Mouse (Mus musculus) urinary bladder, adult 2 months (tissue): Measurements from ENCODE around the gene Rsbn1. TPM values are rescaled to one million over a fixed set of nuclear protein-coding genes. Genes with fewer than 3 reads are reported as not detected.
A peak's percentile ranks its signal among the peaks of the same experiment; 100 is the strongest.

Source experiments
- DNase-seq: peaks from one replicate; pipeline ENCODE4 v3.0.0; 2022; ENCODE audit warnings: low spot score
- polyA plus RNA-seq: library from polyadenylated mRNA; depleted of rRNA; stranded (reverse); fragments of >200 nt; gene quantifications from 2 replicates; pipeline ENCODE4 v1.2.3, GENCODE M21; 2012; rRNA removed

The Rsbn1 gene
- 6.6 and 7.9 TPM in 2 replicates for polyA plus RNA-seq

GRCm38 (mm10) chr3:103914010-103914669 lies at the start of gene Rsbn1:
Rsbn1 (plus strand) TSS chr3:103914120.
- DNase-seq = peak; percentile 90

DNA sequence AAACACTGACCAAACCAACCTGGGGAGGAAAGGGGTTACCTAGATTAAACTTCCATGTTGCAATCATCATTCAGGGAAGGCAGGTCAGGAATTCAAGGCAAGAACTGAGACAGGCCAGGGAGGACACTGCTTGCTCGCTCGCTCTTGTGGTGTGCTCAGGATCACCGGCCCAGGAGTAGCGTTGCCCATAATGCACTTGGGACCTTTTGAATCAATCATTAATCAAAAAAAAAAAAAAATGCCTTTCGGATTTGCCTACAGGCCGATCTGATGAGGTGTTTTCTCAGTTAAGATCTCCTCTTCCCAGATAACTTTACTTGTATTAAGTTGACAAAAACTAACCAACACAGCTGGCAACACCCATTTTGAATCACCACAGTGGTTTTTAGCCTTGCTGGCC lies 49.7 kb upstream of the Rsbn1 start:
- DNase-seq = no peak

DNA sequence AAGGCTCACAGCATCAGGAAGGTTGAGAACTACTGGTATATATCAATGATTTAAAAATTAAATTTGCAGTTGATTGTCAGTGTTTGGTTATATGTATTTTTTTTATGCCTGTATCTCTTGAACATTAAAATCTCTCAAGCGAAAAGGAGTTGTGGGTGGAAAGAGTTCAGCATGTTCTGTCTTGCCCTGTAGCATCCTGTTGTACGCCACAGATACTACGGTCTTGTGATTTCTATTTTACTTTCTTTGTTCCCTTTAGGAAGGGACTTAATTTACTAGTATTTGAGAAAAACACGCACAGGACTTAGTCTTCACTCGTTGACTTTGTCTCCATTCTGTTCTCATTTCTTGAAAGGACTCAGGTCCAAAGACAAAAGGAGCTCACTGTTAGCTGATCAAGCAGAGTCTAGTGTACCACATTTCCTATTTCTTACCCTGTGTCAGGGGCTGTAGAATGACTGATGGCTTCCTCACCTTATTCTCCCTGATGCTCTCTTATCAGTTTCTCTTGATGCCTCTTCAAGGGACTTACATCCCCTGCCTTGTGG lies 46.4 kb upstream of the Rsbn1 start:
- DNase-seq = no peak

GRCm38 (mm10) chr3:103868008-103868407 lies 45.9 kb upstream of the Rsbn1 start:
- no peak for DNase-seq

GRCm38 (mm10) chr3:103872663-103873098 lies 41.2 kb upstream of the Rsbn1 start:
- no peak for DNase-seq

- no peak for DNase-seq
Measured at GRCm38 (mm10) chr3:103874329-103874728, 39.6 kb upstream of the Rsbn1 start.

GRCm38 (mm10) chr3:103885946-103886345 lies 28.0 kb upstream of the Rsbn1 start:
- no peak for DNase-seq

- DNase-seq = no peak
Measured at GRCm38 (mm10) chr3:103887581-103887980, 26.3 kb upstream of the Rsbn1 start.

DNA sequence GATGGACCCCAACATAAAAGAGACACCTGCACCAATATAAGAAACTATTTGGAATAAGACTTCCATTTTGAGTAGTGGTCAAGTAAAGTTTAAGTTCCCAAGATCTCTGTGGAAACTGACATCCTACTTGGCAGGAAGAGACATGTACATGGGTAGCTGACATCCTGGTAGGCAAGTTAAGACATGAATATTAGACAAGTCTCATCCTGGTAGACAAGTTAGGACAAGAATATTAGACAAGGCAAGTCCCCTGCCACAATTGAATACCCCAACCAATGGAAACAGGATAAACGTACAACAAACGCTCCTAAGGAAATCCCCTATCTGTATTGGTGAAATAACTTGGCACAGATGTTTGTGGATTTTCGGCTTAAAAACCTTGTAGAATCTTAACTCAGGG lies 20.5 kb upstream of the Rsbn1 start:
- no peak for DNase-seq

GRCm38 (mm10) chr3:103904705-103905104 lies 9.2 kb upstream of the Rsbn1 start:
- no peak for DNase-seq

DNA sequence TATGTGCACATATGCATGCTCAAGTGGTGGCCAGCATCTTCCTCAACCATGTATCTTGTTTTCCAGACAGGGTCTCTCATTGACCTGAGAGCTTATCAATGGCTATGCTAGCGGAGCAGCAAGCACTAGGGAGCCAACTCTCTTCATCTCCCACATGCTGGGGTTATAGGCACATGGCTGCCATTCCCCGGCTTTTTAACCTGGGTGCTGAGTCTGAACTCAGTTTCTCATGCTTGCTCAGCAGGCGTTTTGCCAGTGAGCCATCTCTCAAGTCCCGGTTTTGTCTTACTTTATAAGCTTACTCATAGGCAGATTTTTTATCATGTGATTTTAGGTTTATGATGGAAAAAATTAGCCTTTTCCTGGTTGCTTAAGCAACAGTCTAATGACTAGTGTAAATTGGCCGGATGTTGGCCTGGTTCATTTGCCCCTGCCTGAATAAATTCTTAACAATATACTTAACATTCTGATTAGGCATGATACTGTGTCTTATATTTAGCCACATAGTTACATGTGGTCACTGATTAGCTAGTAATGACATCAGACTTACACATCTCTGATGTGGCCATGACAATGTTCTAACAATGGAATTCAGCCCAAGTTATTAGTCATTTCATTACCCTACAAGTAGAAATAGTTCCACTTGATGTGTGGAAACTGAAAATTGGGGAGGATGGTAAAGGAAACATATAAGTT lies 6.4 kb upstream of the Rsbn1 start:
- no peak for DNase-seq

DNA sequence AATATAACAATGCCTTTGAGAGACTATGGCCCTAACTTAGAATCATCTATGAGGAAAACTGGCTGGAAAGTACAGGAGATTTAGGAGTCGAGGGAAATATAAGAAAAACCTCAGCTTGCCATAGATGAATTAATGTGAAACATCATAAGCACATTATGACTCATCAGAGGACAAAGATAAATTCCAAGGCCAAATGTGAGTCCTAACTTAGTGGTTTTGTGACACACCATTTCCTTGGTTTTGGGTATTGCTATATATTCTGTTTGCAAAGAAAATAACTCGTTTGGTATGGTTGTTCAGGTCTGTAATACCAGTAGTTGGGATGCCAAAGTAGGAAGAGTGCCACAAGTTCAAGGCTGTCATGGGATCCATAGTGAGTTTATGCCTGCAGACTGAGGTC lies 5.1 kb upstream of the Rsbn1 start:
- no peak for DNase-seq

GRCm38 (mm10) chr3:103913451-103913961 lies 414 bp upstream of the Rsbn1 start:
- no peak for DNase-seq

DNA sequence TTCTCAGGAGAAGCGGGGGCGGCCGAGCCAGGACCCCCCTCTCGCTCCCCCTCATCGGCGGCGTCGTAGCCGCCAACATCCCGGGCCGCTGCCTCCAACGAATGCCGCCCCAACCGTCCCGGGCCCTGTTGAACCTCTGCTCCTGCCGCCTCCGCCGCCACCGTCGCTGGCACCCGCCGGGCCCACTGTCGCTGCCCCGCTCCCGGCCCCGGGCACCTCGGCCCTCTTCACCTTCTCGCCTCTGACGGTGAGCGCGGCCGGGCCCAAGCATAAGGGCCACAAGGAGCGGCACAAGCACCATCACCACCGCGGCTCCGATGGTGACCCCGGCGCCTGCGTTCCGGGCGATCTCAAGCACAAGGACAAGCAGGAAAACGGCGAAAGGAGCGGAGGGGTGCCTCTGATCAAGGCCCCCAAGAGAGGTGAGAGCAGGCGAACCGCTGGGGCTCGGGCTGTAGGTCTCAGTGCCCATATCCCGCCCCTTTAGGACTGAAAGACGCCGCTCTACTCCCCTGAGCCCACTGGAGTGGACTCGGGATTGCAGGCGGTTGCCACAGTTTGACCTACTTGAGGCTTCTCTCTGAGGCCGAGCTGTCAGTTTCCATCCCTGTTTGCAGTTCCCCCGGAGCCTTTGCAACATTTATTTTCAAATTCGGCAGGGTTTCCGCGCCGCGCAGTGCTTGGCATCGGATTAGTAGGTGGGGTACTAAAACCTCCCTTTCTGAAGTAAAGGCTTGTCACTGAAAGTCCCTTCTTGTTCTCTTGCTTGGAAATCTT lies 1.0 kb downstream of the Rsbn1 start:
- no peak for DNase-seq

GRCm38 (mm10) chr3:103915509-103915896 lies 1.6 kb downstream of the Rsbn1 start:
- DNase-seq = no peak

- DNase-seq = no peak
Measured at GRCm38 (mm10) chr3:103916205-103916838, 2.4 kb downstream of the Rsbn1 start.

DNA sequence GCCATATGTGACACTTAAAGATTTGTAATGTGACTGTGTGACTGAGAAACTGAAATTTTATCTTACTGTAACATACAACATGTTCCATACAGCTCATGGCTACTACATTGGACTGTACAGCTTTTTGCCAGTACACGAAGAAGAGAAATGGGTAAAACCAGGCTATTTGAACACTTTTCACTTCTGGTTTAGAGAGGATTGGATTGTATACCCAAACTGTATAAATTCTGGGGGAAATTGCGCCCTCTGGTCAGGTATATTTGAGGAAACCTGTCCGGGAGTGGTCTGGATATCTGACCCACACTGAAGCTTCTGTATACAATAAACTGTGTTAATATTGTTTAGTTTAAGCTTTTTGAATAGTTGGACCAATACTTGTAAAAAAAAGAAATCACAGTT lies 2.9 kb downstream of the Rsbn1 start:
- no peak for DNase-seq

DNA sequence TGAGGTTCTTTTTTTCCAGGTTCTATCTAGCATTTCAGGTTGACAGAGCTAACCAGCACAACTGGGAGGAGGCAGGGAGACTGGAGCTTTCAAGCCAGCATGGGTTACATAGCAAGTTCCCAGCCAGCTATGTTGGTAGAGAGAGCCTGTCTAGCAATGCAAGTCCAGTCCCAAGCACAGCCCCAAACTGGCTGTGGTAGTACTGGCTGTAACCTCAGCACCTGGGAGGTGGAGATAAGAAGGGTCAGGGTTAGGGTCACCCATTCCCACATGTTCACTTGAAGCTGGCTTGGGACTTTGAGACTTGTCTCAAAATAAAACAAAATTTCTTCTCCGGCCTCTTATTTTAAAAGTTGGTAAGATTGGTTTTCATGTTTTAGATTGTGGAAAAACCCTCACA lies 6.2 kb downstream of the Rsbn1 start:
- no peak for DNase-seq

DNA sequence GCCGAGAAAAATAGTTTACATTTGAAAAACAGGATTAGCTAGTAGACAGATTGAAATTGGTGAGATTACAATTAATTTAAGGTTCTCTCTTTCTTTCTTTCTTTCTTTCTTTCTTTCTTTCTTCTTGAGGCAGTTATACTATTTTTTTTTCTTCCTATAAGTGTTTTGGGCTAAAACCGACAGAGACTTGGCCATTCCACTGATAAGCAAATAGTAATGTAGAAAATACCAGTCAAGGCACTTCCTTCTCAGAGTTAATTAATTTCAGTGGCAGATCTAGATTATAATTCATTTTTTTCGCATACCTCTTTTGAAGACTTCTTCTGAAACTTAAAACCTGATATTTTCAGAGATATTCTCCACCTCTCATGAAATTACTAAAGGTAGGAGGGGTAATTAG lies 11.4 kb downstream of the Rsbn1 start:
- no peak for DNase-seq

GRCm38 (mm10) chr3:103927511-103927910 lies 13.6 kb downstream of the Rsbn1 start:
- DNase-seq = no peak

- DNase-seq = no peak
Measured at GRCm38 (mm10) chr3:103944794-103945562, 31.1 kb downstream of the Rsbn1 start.
